Mouse (Mus musculus) kidney, embryonic 14.5 days (tissue): ENCODE data around the gene Ykt6. TPM values are rescaled to one million over a fixed set of nuclear protein-coding genes. Genes with fewer than 3 reads are reported as not detected.

Experiments
- ATAC-seq: fragments of 200-750 bp; cut with Nextera tagmentation; 2 replicates; pipeline ENCODE4 v1.8.0; 2017; ENCODE audit warnings: moderate number of reproducible peaks, mild to moderate bottlenecking, moderate TSS enrichment, moderate library complexity; ENCODE audit not compliant: low FRiP score, low TSS enrichment
- H3K27ac ChIP-seq: fragments of 300-500 bp; sonication (generic); 2 replicates; pipeline ENCODE4 v1.5.1; 2014; ENCODE audit warnings: low read depth, mild to moderate bottlenecking, low read length, moderate library complexity, mixed read lengths
- H3K27me3 ChIP-seq: fragments of 300-500 bp; sonication (generic); 2 replicates; pipeline ENCODE4 v1.6.1; 2014; ENCODE audit warnings: mild to moderate bottlenecking, low read length; ENCODE audit not compliant: control insufficient read depth, insufficient read depth
- H3K36me3 ChIP-seq: fragments of 300-500 bp; sonication (generic); 2 replicates; pipeline ENCODE4 v1.6.1; 2014; ENCODE audit warnings: low read length, mixed read lengths; ENCODE audit not compliant: control insufficient read depth, insufficient read depth
- H3K4me1 ChIP-seq: fragments of 300-500 bp; sonication (generic); 2 replicates; pipeline ENCODE4 v1.6.1; 2014; ENCODE audit warnings: low read length, mixed read lengths; ENCODE audit not compliant: control insufficient read depth, insufficient read depth
- H3K4me2 ChIP-seq: fragments of 300-500 bp; sonication (generic); replicated peaks from 2 replicates; pipeline ENCODE4 v1.6.1; 2014; ENCODE audit warnings: low read depth, mild to moderate bottlenecking, low read length
- H3K4me3 ChIP-seq: fragments of 300-500 bp; sonication (generic); 2 replicates; pipeline ENCODE4 v1.5.1; 2014; ENCODE audit warnings: mild to moderate bottlenecking, low read length
- H3K9ac ChIP-seq: fragments of 300-500 bp; sonication (generic); 2 replicates; pipeline ENCODE4 v1.6.1; 2014; ENCODE audit warnings: low read depth, mild to moderate bottlenecking, low read length, moderate library complexity
- H3K9me3 ChIP-seq: fragments of 300-500 bp; sonication (generic); 2 replicates; pipeline ENCODE4 v1.6.1; 2016; ENCODE audit warnings: low read length; ENCODE audit not compliant: control insufficient read depth
- WGBS: fragments of 180-500 bp; shearing (Covaris S2); extraction: QIAGEN DNeasy Blood & Tissue Kit; methylation state at CpG from one replicate; pipeline ENCODE4 v1.1.7; 2014; 5-methylcytosine and 5-hydroxymethylcytosine counted together
- polyA plus RNA-seq: library from polyadenylated mRNA; unstranded; fragments of >200 nt; fragmentation: Nextera tagmentation; extraction: Ambion mirVana; gene quantifications from 2 replicates; pipeline ENCODE4 v1.2.1, GENCODE M21; 2014

Ykt6 gene
- 23.1 and 34.4 TPM in 2 replicates for polyA plus RNA-seq

DNA sequence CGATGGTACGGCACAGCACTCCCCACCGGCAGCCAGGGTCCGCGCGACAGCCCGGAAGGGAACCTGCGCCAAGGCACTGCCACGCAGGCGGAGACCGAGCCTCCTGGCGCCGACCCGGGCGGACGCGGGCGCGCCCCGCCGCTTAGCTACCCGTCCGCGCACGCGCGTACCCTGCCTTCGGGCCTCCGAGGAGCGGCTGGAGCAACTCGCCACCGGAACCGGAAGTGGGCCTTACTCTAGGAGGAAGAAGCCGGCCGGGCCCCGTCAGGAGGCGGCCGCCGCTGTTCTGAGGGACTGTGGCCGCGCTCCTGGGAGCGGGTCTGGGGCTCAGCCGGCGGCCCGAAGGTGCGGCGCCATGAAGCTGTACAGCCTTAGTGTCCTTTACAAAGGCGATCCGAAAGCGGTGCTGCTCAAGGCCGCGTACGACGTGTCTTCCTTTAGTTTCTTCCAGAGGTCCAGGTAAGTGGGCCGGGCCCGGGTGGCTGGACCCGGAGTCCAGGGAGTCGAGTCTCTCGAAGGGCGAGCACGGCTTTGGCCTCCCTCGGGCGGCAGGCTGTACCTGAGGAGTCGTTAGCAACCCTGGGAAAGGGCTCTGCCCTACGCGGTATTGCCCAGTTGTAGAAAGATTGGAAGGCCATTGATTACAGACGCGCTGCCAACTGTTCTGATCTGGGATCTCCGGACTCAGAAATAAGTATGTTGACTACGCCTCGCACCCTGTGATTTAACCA, at the start of gene Ykt6:
TSS of gene Ykt6 (plus strand) at position 148 of the 731 bp plus-strand sequence.
- H3K9ac ChIP-seq, result peak within 1 kb of the TSS; percentile 89
- H3K27ac ChIP-seq, result peak within 1 kb of the TSS; percentile 92
- under 1% methylated on average over 48 of the region's 71 CpGs for WGBS
- peaks cover 7% of the 10 kb centered on the region for H3K4me1 ChIP-seq
- peaks cover 15% of the 10 kb centered on the region for H3K36me3 ChIP-seq
- no peaks in the 10 kb centered on the region for H3K27me3 ChIP-seq
- ATAC-seq, result peak; percentile 95
- H3K4me3 ChIP-seq, result peak within 1 kb of the TSS; percentile 89
- peak within 1 kb of the TSS; percentile 66 for H3K4me2 ChIP-seq
- no peaks in the 10 kb centered on the region for H3K9me3 ChIP-seq

DNA sequence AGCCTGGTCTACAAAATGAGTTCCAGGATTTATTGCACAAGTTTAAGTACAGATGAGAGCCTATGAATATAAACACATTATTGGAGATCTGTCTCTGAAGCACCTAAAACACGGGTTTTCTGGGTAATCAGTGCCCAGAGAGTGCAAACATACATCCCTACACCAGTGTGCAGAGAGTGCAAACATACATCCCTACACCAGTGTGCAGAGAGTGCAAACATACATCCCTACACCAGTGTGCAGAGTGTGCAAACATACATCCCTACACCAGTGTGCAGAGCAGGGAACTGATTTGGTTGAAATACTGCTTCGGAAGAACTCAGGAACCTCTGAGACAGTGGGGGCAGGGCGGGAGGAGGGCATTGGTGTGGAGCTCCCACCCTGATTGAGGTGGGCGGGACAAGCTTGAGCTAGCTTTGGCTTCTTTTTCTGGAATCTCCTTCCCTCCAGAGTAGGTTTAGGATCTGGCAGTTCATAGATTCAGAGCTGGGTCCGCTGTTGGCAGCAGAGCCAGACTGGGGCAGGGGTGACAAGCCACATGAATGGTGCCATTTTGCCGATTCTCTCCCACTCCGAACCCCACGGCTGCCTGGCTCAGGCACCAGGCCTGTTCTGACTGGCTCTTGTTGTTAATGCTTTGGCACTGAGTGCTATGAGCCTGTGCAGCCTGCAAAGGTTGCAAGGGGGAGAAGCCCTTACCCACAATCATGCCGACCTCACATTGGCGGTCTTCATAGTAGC, 49.5 kb upstream of the Ykt6 start:
- Histone ChIP-seq H3K4me2 (no peak overlapping the region), H3K9me3 (no peaks in the 10 kb centered on the region)

DNA sequence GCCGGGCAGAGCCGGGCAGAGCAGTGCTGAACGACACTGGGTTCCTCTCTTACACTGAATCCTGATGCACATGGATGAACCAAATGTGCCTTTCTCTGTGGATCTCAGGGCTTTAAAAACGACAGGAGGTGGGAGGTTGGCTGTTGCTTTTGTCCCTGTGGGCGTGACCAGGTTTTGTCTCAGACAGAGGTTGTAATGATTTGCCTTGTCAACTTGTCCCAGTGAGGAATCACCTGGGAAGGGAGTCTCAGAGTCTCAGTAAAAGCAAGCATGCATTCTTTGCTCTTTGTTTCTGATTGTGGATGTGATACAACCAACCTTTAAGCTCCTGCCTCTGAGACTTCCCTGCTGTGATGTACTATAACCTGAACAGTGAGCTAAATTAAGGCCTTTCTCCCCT, 48.4 kb upstream of the Ykt6 start:
- no peak overlapping the region for H3K9ac ChIP-seq
- H3K4me2 ChIP-seq, result no peak overlapping the region
- 46% methylated on average over 5 of the region's 5 CpGs for WGBS
- no peak overlapping the region for H3K27ac ChIP-seq
- H3K9me3 ChIP-seq, result no peaks in the 10 kb centered on the region
- H3K27me3 ChIP-seq, result 0 out of 2 replicates have a peak, but pooled peaks cover 3% of the 10 kb centered on the region
- no peak overlapping the region for H3K4me3 ChIP-seq
- ATAC-seq, result no peak
- no peaks in the 10 kb centered on the region for H3K36me3 ChIP-seq
- H3K4me1 ChIP-seq, result 0 out of 2 replicates have a peak, but pooled peaks cover 5% of the 10 kb centered on the region

More for the DNA sequence above, 49.5 kb upstream of the Ykt6 start:
- no peak for ATAC-seq
- Histone ChIP-seq H3K4me3 (no peak overlapping the region), H3K9ac (no peak overlapping the region), H3K27ac (no peak overlapping the region), H3K27me3 (0 out of 2 replicates have a peak, but pooled peaks cover 7% of the 10 kb centered on the region), H3K4me1 (peaks cover 14% of the 10 kb centered on the region; the same call in 1 of the 2 replicates), H3K36me3 (no peaks in the 10 kb centered on the region)
- WGBS, result 88% methylated on average over 10 of the region's 10 CpGs

DNA sequence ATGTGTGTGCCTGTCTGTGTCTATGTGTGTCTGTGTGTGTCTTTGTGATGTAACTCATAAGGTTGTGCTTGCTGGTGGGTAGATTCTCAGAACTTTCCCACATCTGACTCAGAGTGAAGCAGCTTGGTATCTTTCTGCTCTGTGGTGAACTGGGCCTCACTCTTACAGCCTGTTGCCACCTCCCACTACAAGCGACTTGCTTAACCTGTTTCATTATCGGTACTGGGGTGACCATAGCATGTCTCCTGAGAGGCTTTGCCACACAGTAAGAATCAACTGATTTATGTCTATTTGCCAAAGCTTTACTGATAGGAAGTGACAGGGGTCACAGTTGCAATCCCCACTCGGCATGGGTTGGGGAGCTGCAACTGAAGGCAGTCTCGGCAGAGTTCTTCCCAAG, 46.9 kb upstream of the Ykt6 start:
- WGBS, result 76% methylated on average over 4 of the region's 4 CpGs
- no peaks in the 10 kb centered on the region for H3K9me3 ChIP-seq
- no peaks in the 10 kb centered on the region for H3K27me3 ChIP-seq
- no peak for ATAC-seq
- H3K36me3 ChIP-seq, result no peaks in the 10 kb centered on the region
- no peak overlapping the region for H3K4me2 ChIP-seq
- no peak overlapping the region for H3K9ac ChIP-seq
- H3K4me3 ChIP-seq, result no peak overlapping the region
- no peaks in the 10 kb centered on the region for H3K4me1 ChIP-seq
- no peak overlapping the region for H3K27ac ChIP-seq

DNA sequence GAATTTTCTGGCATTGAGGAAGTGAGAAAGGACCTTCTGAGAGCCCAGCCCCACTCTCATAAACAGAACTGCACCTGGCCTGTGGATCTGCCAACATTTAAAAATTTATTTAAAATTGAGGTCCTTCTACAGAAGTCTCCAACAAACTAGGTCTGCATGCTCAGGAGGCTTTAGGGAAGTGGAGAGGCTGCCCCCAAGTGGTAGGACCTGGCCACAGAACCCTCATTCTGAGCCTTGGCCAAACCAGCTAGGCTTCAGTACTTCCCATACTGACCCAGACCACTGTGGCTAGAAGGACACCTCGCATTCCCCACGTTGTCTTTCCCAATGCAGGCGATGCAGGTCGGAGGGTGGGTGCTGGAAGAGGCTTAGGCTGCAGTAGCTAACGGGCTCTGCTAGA, 42.9 kb upstream of the Ykt6 start:
- 25% methylated on average over 5 of the region's 5 CpGs for WGBS
- ATAC-seq, result peak; percentile 67; the same call in 1 of the 2 replicates
- H3K4me2 ChIP-seq, result no peak overlapping the region

DNA sequence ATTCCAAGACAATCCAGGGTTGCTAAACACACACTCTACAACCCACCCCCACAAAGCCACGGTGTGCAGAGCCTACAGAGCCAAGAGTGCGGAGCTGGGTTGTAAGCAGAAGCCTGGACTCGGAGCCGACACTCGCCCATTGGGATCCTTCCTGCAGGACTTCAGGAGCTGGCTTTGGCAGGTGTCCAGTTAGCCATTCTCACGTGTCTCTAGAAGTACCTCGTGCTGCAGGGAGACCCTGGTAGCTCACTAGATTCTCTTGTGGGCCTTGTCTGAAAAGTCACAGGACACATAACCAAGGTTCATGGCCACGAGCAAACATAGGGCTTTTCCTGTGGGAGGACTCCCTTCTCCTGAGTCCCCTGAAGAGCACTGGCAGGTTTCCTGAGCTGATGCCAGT, 42.2 kb upstream of the Ykt6 start:
- H3K9me3 ChIP-seq, result no peaks in the 10 kb centered on the region
- H3K9ac ChIP-seq, result no peak overlapping the region
- no peak overlapping the region for H3K4me2 ChIP-seq
- 71% methylated on average over 8 of the region's 8 CpGs for WGBS
- no peak for ATAC-seq
- H3K27me3 ChIP-seq, result no peaks in the 10 kb centered on the region
- no peak overlapping the region for H3K27ac ChIP-seq
- H3K36me3 ChIP-seq, result no peaks in the 10 kb centered on the region
- H3K4me1 ChIP-seq, result no peaks in the 10 kb centered on the region
- H3K4me3 ChIP-seq, result no peak overlapping the region

More for the DNA sequence above, 42.9 kb upstream of the Ykt6 start:
- H3K27me3 ChIP-seq, result no peaks in the 10 kb centered on the region
- H3K9ac ChIP-seq, result no peak overlapping the region
- no peak overlapping the region for H3K4me3 ChIP-seq
- H3K4me1 ChIP-seq, result no peaks in the 10 kb centered on the region
- H3K27ac ChIP-seq, result no peak overlapping the region
- no peaks in the 10 kb centered on the region for H3K9me3 ChIP-seq
- H3K36me3 ChIP-seq, result no peaks in the 10 kb centered on the region

DNA sequence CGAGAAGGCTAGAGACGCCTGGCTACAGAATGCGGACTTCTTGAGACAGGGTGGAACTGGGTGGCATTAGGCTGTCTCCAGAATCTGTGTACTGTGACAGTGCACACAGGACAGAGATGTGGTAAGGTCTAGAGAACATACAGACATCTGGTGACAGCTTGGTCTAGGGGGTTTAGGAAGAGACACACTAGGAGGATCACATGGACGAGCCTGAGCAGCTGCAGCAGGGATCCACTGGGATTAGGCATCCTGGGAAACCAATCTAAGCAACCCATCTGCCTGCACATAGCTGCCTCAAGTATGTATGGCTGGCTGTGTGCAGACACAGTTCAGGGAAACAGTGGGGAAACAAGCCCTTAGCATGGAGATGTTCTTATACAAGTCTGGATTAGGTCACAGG, 41.6 kb upstream of the Ykt6 start:
- no peak overlapping the region for H3K27ac ChIP-seq
- no peak for ATAC-seq
- H3K36me3 ChIP-seq, result no peaks in the 10 kb centered on the region
- no peak overlapping the region for H3K9ac ChIP-seq
- no peaks in the 10 kb centered on the region for H3K4me1 ChIP-seq
- H3K4me3 ChIP-seq, result no peak overlapping the region
- no peak overlapping the region for H3K4me2 ChIP-seq
- WGBS, result 80% methylated on average over 4 of the region's 4 CpGs
- H3K27me3 ChIP-seq, result no peaks in the 10 kb centered on the region
- no peaks in the 10 kb centered on the region for H3K9me3 ChIP-seq

DNA sequence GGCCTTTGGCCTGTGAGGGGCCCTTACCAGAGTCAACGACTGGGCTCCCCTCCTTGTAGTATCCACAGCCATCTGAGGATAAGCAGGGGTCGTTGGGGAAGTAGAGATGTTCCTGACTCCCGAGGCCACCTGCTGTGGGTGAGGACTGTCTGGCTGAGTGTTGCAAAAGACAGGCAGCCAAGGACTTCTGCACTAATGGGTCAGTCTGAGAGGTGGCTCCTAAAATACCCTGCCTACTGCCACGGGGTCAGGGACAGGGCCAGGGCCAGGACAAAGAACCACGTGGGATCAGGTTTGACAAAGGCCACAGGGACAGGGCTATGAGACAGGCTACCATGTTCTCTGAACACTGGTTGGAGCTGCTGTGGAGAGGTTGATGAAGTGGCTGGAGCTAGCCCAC, 40.6 kb upstream of the Ykt6 start:
- Histone ChIP-seq H3K9me3 (no peaks in the 10 kb centered on the region), H3K27ac (no peak overlapping the region), H3K4me2 (no peak overlapping the region), H3K36me3 (no peaks in the 10 kb centered on the region), H3K9ac (no peak overlapping the region), H3K27me3 (no peaks in the 10 kb centered on the region), H3K4me3 (no peak overlapping the region), H3K4me1 (no peaks in the 10 kb centered on the region)
- no peak for ATAC-seq
- 57% methylated on average over 5 of the region's 5 CpGs for WGBS
